Mouse (Mus musculus) forebrain, embryonic 11.5 days (tissue): ENCODE data around the gene Eif2d. TPM values are rescaled to one million over a fixed set of nuclear protein-coding genes. Genes with fewer than 3 reads are reported as not detected.

ENCODE experiments used
- ATAC-seq: fragments of 200-750 bp; cut with Nextera tagmentation; replicated peaks from 2 replicates; pipeline ENCODE4 v1.8.0; 2017; ENCODE audit warnings: moderate TSS enrichment; ENCODE audit not compliant: low FRiP score
- DNase-seq: peaks from one replicate; pipeline ENCODE4 v3.0.0-alpha.2; 2017; ENCODE audit warnings: low spot score
- H3K27ac ChIP-seq: fragments of 300-500 bp; sonication (generic); 2 replicates; pipeline ENCODE4 v1.5.1; 2014; ENCODE audit warnings: low read depth, low read length
- H3K27me3 ChIP-seq: fragments of 300-500 bp; sonication (generic); 2 replicates; pipeline ENCODE4 v1.6.1; 2014; ENCODE audit warnings: mild to moderate bottlenecking, low read length, mixed read lengths; ENCODE audit not compliant: control insufficient read depth, insufficient read depth
- H3K36me3 ChIP-seq: fragments of 300-500 bp; sonication (generic); 2 replicates; pipeline ENCODE4 v1.6.1; 2014; ENCODE audit warnings: mild to moderate bottlenecking, low read length, moderate library complexity, mixed read lengths; ENCODE audit not compliant: control insufficient read depth, insufficient read depth
- H3K4me1 ChIP-seq: fragments of 300-500 bp; sonication (generic); replicated peaks from 2 replicates; pipeline ENCODE4 v1.6.1; 2014; ENCODE audit warnings: low read length, mixed read lengths; ENCODE audit not compliant: control insufficient read depth, insufficient read depth
- H3K4me2 ChIP-seq: fragments of 300-500 bp; sonication (generic); 2 replicates; pipeline ENCODE4 v1.6.1; 2014; ENCODE audit warnings: low read depth, mild to moderate bottlenecking, low read length, moderate library complexity, mixed read lengths; ENCODE audit not compliant: severe bottlenecking
- H3K4me3 ChIP-seq: fragments of 300-500 bp; sonication (generic); 2 replicates; pipeline ENCODE4 v1.5.1; 2014; ENCODE audit warnings: low read depth, low read length
- H3K9ac ChIP-seq: fragments of 300-500 bp; sonication (generic); 2 replicates; pipeline ENCODE4 v1.6.1; 2014; ENCODE audit warnings: low read length
- H3K9me3 ChIP-seq: fragments of 300-500 bp; sonication (generic); 2 replicates; pipeline ENCODE4 v1.6.1; 2016; ENCODE audit warnings: low read length, mixed read lengths; ENCODE audit not compliant: control insufficient read depth
- WGBS: fragments of 180-500 bp; shearing (Covaris S2); extraction: QIAGEN DNeasy Blood & Tissue Kit; methylation state at CpG from one replicate; pipeline ENCODE4 v1.1.7; 2014; 5-methylcytosine and 5-hydroxymethylcytosine counted together
- polyA plus RNA-seq: library from polyadenylated mRNA; unstranded; fragments of >200 nt; fragmentation: Nextera tagmentation; extraction: Ambion mirVana; gene quantifications from 2 replicates; pipeline ENCODE4 v1.2.1, GENCODE M21; 2014

Eif2d gene
- polyA plus RNA-seq, 1 experiment from 2014 or later: 61.8 TPM

DNA sequence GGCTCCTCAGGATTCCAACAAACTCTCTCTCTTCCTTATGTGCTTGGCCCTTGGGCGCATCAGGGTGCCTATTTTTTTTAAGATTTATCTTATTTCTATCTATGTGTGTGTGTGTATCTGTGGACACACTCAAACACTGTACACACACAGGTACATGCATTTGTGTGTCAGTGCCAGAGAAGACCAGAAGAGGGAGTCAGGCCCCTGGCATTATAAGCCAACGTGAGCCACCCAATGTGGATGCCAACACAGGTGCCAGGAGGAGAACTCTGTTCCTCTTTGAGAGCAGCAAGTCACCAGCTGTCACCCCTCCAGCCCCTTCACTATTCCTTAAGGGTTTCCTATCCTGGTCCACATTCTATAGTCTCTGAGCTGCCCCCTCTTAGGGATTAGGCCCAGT, 34.0 kb upstream of the Eif2d start:
- Histone ChIP-seq H3K36me3 (no peaks in the 10 kb centered on the region), H3K4me1 (no peaks in the 10 kb centered on the region), H3K4me2 (no peak overlapping the region), H3K27ac (no peak overlapping the region), H3K4me3 (no peak overlapping the region), H3K27me3 (no peaks in the 10 kb centered on the region), H3K9me3 (no peaks in the 10 kb centered on the region), H3K9ac (no peak overlapping the region)
- 73% methylated on average over 2 of the region's 2 CpGs for WGBS
- DNase-seq (no peak), ATAC-seq (no peak)

DNA sequence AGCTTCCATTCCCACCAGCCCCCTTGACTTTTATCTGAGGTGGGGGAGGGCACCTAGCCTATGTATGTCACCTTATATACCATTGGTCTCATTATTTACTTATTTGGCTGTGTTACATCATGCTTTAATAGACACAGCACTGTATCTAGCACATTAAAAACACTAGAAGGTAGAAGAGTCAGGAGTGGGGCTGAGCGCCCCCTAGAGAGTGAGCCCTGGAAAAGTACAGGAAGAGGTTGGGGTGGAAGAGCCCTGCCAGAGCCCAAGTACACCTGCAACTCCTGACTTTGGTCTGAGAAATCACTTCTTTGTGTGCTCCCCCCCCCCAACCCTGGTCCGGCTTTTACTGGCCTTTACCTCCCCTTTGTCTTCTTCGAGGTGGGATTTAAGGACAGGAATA, 31.0 kb upstream of the Eif2d start:
- H3K27me3 ChIP-seq: no peaks in the 10 kb centered on the region
- H3K36me3 ChIP-seq: 0 out of 2 replicates have a peak, but pooled peaks cover 2% of the 10 kb centered on the region
- DNase-seq (peak; percentile 52), ATAC-seq (no peak)
- H3K9me3 ChIP-seq: no peaks in the 10 kb centered on the region
- H3K4me3 ChIP-seq: no peak overlapping the region
- 32% methylated on average over 3 of the region's 3 CpGs for WGBS
- no peak overlapping the region for H3K9ac ChIP-seq
- no peaks in the 10 kb centered on the region for H3K4me1 ChIP-seq
- H3K27ac ChIP-seq: no peak overlapping the region
- no peak overlapping the region for H3K4me2 ChIP-seq

DNA sequence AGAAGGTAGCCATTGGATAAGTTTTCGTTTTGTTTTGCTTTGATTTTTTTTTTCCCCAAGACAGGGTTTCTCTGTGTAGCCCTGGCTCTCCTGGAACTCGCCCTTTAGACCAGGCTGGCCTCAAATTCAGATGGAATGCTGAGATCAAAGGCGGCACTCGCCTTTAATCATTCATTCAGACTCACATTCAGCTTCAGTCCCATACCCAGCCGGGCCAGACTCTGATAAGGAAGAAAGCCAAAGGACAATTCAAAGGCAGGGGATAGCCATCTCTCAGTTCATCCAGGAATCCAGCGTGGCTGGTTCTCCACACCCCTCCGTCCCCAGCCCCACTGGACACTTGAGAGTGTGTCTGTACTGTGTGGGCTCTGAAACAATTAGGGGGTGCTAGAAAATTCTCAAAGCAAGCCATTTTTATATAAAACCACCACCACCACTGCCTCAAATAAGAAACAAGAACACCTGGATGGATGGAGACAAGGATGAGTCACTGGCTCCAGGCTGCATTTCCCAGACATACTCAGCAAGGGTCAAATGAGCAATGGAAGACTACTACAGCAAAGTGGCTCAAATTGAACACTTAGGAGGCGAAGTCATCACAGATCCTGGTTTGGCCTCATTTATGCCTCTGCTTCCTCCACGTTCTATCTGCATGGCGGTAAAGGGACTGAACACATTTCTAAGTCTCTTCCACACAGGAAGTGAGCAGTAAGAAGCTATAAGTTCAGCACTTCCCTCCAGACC, 29.3 kb upstream of the Eif2d start:
- ATAC-seq: no peak
- WGBS: 75% methylated on average over 10 of the region's 10 CpGs
- no peak overlapping the region for H3K9ac ChIP-seq
- no peaks in the 10 kb centered on the region for H3K27me3 ChIP-seq
- no peaks in the 10 kb centered on the region for H3K9me3 ChIP-seq
- no peak overlapping the region for H3K27ac ChIP-seq
- H3K4me2 ChIP-seq: no peak overlapping the region
- DNase-seq: no peak
- peaks cover 7% of the 10 kb centered on the region for H3K36me3 ChIP-seq
- H3K4me1 ChIP-seq: no peaks in the 10 kb centered on the region
- H3K4me3 ChIP-seq: no peak overlapping the region

DNA sequence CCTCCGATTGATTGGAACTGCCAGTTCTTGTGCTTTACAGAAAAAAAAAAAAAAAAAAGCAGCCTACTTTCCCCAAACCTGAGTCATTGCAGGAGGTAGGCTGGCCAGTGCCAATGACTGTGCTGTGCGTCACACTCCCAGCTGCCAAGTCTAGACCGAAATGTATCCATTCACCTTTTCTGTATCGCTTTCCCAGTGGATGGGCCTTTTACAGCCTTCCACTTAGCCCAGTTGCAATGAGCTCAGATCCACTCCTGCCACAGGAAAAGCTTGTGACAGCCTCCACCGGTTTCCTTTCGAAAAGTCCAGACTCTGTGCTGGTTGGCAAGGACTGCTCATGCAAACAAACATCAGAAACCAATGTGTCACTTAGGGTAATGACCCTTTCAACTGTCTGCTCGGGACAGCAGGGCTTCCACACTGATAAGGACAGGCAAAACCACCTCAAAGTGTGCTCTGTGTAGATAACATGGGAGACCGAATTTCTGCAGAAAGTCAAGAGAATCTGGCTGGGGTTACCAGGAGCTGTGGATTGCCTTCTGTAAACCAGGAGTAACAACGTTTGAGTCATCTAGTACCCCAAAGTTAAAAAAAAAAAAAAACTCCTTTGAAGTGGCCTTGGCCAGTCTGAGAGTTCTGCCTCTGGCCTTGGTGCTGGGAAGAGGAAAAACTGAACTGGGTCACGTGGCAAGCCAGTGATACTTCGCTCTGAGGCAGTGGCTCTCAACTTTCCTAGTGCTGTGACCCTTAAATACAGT, 26.8 kb upstream of the Eif2d start:
- Histone ChIP-seq H3K9ac (no peak overlapping the region), H3K4me2 (no peak overlapping the region), H3K9me3 (no peaks in the 10 kb centered on the region), H3K36me3 (peaks cover 20% of the 10 kb centered on the region), H3K4me3 (no peak overlapping the region), H3K27ac (0 out of 2 replicates have a peak overlapping the region, but pooled peaks have one; percentile 3), H3K27me3 (no peaks in the 10 kb centered on the region), H3K4me1 (no peaks in the 10 kb centered on the region)
- ATAC-seq: 0 out of 2 replicates have a peak, but pooled peaks have one; percentile 59
- DNase-seq: no peak
- 85% methylated on average over 11 of the region's 11 CpGs for WGBS

DNA sequence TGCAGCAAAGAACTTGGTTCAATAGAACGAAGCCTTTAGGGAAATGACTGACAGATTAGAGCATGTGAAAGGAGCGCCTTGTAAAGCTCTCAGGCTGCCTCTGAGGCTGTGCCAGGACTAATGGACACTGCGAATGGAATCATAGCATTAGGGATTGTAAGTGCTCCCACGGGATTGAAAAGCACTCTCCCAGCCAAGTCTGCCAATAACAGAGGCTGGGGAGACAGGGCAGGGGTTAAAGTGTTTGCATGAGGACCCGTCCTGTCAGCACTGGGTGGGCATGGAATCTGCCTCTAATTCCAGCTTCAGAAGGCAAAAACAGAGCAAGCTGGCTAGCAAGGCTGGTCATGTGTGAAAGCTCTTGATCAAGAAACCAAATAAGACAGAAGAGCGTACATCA, 18.8 kb upstream of the Eif2d start:
- 0 out of 2 replicates have a peak, but pooled peaks have one; percentile 9 for ATAC-seq
- Histone ChIP-seq H3K9ac (no peak overlapping the region), H3K4me2 (no peak overlapping the region; the same call in 1 of the 2 replicates), H3K27ac (peak overlapping the region; percentile 33; the same call in 1 of the 2 replicates), H3K4me3 (no peak overlapping the region), H3K9me3 (no peaks in the 10 kb centered on the region), H3K27me3 (no peaks in the 10 kb centered on the region), H3K36me3 (peaks cover 7% of the 10 kb centered on the region), H3K4me1 (peaks cover 17% of the 10 kb centered on the region)
- WGBS: 30% methylated on average over 6 of the region's 6 CpGs
- DNase-seq: peak; percentile 59

DNA sequence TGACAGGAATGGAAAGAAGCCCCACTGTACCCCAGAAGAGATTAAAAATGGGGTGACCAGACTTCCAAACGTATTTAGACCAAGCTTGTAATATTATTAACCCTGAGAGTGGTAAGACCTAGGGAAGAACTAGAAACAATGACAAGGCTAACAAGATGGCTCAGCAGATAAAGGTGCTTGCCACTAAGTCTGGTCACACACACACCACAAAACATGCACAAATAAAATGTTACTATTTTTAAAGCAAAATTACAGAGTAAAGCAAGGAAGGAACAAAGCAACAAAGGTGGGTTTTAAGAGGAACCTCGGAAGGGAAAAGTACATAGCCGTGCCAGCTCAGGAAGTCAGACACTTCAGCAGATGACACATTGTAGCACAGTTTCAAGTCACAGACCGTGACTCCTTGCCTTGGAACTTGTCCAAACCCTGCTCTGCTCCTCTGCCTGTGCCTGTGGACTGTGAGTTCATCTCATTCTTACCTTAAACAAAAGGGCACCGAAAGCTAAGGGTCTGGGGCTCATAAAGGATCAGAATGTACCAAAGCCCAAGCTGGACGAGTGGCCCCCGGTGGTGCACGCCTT, 17.9 kb upstream of the Eif2d start:
- no peaks in the 10 kb centered on the region for H3K9me3 ChIP-seq
- H3K4me3 ChIP-seq: no peak overlapping the region
- WGBS: 65% methylated on average over 8 of the region's 8 CpGs
- H3K4me2 ChIP-seq: peak overlapping the region; percentile 1; the same call in 1 of the 2 replicates
- no peak overlapping the region for H3K9ac ChIP-seq
- no peaks in the 10 kb centered on the region for H3K27me3 ChIP-seq
- ATAC-seq: no peak
- H3K4me1 ChIP-seq: peaks cover 17% of the 10 kb centered on the region
- DNase-seq: no peak
- peak overlapping the region; percentile 33; the same call in 1 of the 2 replicates for H3K27ac ChIP-seq
- H3K36me3 ChIP-seq: no peaks in the 10 kb centered on the region; the same call in 1 of the 2 replicates

DNA sequence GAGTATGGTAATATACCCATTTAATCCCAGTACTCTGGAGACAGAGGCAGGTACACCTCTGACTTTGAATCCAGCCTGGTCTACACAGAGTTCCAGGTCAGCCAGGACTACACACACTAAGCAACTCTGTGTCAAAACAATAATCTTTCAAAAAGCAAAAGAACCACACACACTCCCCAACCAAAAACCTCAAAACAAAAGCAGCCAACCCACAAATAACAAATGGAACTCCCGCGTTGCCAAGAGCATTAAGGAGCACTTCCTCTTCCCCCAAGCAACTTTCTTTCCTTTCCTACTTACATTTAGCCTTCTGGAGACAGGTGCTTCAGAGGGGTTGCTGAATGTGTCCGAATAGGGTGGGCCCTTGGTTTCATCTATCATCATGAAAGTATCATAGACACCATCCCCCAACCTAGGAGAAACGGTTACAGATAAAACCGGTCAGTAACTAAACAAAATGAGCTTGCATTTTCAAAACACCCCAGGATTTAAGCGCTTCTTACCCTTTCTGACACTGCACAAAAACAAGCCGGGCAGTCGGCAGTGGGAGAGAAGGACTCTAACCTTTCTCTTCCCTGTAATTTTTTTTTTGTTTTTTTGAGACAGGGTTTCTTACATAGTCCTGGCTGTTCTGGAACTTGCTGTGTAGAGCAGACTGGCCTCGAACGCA, 16.9 kb upstream of the Eif2d start:
- DNase-seq (peak; percentile 19), ATAC-seq (no peak)
- Histone ChIP-seq H3K36me3 (no peaks in the 10 kb centered on the region), H3K27me3 (no peaks in the 10 kb centered on the region), H3K4me2 (peak overlapping the region; percentile 74; the same call in 1 of the 2 replicates), H3K4me3 (no peak overlapping the region), H3K27ac (no peak overlapping the region), H3K4me1 (peaks cover 17% of the 10 kb centered on the region), H3K9ac (no peak overlapping the region), H3K9me3 (no peaks in the 10 kb centered on the region)
- 85% methylated on average over 10 of the region's 10 CpGs for WGBS

DNA sequence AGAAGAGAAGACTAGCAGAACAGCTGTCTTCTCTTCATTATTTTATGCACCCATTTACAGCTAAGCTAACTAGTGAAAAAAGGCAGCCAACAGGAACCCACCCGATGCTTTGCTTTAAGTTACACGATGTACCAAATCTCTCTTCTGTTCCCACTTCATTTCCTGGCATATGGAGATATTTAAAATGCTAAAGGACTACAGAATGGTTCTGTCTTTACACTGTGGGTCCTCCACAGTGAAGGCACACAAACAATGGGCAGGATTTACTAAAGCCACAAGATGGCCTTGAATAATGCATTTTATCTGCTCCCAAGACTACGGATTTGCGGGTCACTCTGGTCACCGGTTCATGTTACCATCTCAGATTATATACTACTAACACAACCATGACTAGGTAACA, 15.9 kb upstream of the Eif2d start:
- peak overlapping the region; percentile 74 for H3K4me2 ChIP-seq
- ATAC-seq (no peak), DNase-seq (peak; percentile 39)
- no peaks in the 10 kb centered on the region for H3K36me3 ChIP-seq
- peak overlapping the region; percentile 77 for H3K4me3 ChIP-seq
- H3K9ac ChIP-seq: peak overlapping the region; percentile 50
- H3K9me3 ChIP-seq: no peaks in the 10 kb centered on the region
- H3K4me1 ChIP-seq: peaks cover 17% of the 10 kb centered on the region
- 10% methylated on average over 5 of the region's 5 CpGs for WGBS
- H3K27ac ChIP-seq: no peak overlapping the region
- H3K27me3 ChIP-seq: no peaks in the 10 kb centered on the region
